Mouse (Mus musculus): ENCODE data around the gene Phf12.

Gene Phf12

GRCm38 (mm10) chr11:78072425-78073130 lies 90.0 kb downstream of the Phf12 start:
- in situ Hi-C loops (cut with MseI, MboI), result no loop called here

GRCm38 (mm10) chr11:78073577-78074276 lies 91.2 kb downstream of the Phf12 start:
- in situ Hi-C loops (cut with MseI, MboI), result no loop called here

GRCm38 (mm10) chr11:78074277-78074652 lies 91.7 kb downstream of the Phf12 start:
- in situ Hi-C loops (cut with MseI, MboI), result no loop called here

GRCm38 (mm10) chr11:78074666-78075065 lies 92.1 kb downstream of the Phf12 start:
- in situ Hi-C loops (cut with MseI, MboI), result no loop called here

All from mouse trophoblast stem cell (cell line).